Mouse (Mus musculus): ENCODE results near the gene Gm382. TPM values are rescaled to one million over a fixed set of nuclear protein-coding genes. Genes with fewer than 3 reads are reported as not detected.

The Gm382 gene
- not detected in 2 replicates for polyA plus RNA-seq (2015; fragmentation: Nextera tagmentation; extraction: Ambion mirVana)

DNA sequence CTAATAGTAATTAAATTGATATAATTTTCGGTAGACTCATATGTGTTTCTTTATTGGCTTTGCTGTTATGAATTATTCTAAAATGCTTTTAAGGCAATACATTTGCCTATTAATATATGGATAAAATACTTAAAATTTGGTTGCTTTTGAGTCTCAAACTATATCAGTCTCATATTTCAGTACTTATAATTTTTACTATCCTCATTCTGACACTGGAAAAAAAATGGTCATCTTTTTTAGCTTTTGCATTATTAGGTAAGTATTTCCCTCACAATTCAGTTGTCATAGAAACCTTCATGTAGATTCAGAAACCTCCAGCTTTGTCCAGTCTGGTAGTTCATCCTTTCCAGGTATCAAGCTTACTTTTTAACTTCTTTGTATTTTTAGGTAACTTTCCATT is at the start of gene Gm382:
Gene Gm382, plus strand, starts transcription at position 301 of the 400 bp plus-strand sequence.

Other genes starting within 250 kb of the Gm382 start
- gene 4932411N23Rik, start 224.1 kb upstream of the Gm382 start, polyA plus RNA-seq (2015; fragmentation: Nextera tagmentation; extraction: Ambion mirVana): not detected in 2 replicates

All from neural tube, postnatal 0 days (tissue).